Mouse (Mus musculus) kidney, adult 11 months (tissue): ENCODE results near the gene Timm22.

ENCODE experiments used
- DNase-seq: peaks from one replicate; pipeline ENCODE4 v3.0.0; 2022

The Timm22 gene

DNA sequence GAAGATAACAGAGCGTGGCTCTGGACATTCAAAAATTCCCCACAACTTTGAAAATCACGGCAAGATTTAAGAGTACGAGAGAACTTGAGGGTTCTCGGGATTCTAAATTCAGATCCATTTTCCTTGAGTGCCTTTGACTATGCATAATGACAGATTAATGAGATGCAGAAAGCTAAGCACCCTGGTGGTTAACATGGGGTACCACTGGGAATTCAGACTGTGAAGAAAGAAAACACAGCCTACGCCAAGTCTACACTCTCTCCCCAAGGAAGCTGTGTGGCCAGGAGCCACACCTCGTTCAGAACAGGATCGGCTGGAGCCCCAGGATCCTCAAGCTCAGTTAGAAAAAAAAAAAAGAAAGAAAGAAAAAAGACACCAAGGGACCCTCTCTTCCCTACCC is 14.2 kb upstream of the Timm22 start:
- DNase-seq, result no peak

DNA sequence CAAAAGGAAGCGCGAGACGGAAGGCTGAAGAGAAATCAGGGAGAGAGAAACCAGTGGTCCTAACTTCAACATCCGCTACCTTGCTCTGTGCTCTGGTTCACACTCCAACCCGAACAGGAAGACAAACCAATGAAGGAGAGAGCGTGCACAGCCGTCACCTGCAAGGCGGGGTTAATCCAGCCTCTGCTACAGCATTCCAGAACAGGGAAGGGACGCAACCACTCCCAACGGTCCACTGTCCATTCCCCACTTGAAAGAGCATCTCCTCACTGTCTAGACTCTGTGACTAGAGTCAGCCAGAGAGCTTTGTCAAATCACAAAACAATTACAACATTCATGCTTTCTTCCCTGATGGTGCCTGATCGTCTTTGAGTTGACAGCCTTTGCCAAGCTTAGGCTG is 13.8 kb upstream of the Timm22 start:
- no peak for DNase-seq

DNA sequence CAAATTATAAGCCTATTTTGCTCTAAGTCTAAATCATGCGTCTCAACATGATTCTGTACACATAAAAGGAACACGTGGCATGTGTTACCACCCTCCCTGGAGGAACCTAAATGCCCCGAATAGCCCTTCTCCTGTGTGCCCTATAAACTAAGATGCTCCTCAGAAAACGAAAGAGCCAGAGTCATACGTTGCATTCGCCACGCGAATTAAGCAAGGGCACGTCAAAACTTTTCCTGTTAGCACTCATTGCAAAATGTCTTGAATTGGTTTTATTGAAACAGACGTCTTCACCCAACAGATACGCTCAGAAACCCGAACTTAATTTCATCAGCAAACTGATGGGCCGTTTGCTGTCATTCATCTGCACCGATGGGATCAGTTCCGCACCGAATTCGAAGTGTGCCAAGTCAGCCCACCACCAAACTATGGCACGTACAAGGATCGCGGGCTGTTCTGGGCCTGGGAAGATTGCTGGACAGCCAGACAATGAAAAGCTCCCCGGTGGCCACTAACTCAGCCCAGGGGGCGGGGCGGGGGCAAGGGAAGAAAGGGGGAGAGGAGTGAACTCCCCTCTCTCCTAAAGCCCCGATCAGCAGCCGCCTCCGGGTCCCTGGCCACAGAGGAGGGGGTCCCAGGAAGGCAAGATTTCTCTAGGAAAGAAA is 9.0 kb upstream of the Timm22 start:
- no peak for DNase-seq

DNA sequence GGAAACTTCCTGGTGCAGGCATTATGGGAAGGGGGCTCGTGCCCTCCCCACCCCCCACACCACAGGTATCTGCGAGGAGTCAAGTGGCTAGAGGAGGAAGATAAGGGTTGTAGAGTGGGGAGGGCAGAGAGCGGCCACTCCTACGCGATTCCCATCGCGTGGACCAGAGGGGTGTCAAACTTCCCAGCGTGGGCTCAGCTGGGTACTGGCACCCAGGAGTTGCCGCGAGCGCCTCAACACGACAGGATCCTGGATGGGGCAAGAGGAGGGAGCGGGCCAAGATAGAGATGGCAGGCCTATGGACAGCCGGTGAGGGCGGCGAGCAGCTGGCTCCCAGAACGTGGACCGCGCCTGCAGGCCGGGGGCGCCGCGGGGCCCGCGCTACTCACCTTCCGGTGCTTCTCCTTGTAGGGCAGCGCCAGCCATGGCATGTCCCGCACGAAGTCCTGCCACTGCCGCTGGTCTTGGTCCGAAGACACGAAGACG is 8.4 kb upstream of the Timm22 start:
- no peak for DNase-seq

DNA sequence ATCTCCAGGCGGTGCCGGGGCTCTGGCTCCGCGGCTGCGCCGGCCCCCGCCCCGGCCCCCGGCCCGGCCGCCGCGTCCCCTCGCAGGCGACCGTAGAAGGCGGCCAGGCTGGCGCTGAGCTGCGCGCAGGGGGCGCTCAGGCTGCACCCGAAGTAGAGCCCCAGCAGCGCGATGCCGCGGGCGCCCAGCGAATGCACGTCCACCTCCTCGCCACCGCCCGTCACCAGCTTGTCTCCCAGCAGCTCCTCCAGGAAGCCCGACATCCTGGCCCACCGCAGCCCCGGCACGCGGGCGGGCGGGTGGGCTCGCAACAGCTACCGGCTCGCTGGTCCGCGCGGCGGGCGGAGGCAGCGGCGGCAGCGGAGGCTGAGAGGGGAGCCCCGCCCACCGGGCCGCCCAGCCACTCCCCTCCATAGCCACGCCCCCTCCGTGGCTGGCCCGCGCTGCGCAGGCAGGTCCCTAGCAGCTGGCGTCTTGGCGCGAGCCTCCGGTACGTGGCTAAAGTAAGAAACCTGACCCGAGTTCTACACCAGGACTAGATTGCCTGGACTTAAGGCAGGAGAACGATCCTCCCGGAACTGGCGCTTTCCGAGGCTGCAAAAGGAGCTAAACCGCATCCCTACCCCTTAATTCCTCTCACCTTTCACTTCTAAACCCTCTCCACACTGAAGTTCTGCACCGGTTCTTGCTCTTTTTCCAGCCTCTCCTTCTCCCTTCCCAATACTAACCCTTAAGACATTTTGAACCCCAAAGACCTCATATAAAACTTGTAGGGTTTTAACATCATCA is 7.8 kb upstream of the Timm22 start, which contains the start of gene Nxn:
TSS of gene Nxn (minus strand) at position 343 of the 789 bp plus-strand sequence.
- peak; percentile 89 for DNase-seq

DNA sequence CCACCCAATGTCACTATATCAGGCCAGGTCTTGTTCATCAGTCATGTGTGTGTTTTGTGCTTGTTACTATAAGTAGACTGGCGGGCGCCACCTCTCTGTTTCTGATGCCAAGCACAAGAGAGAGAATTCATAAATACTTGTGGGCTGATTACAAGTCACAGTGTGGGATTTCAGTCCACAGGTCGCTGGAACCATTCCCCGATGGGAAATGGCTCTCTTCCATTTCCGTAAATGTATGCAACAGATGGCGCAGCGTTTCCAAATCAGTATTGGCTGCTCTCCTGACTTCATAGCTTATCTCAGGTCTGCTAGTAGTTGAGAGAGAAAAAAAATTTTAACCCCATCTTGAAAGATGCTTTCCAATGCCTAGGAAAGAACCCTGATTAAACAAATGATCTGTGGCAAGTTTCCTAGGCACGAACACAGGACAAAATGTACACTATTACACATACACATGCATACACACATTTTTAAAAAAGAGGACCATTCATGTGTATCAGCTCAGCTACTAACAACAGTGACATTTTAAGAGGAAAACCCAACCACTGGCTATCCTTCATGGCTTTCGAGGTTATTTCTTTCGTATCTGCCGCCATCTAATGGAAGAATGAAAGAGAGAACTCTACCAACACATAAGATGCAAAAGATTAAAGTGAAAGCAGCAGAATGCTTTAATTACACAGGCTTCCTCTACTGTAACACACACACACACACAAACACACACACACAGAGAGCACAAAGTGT is 7.0 kb upstream of the Timm22 start:
- peak; percentile 54 for DNase-seq

DNA sequence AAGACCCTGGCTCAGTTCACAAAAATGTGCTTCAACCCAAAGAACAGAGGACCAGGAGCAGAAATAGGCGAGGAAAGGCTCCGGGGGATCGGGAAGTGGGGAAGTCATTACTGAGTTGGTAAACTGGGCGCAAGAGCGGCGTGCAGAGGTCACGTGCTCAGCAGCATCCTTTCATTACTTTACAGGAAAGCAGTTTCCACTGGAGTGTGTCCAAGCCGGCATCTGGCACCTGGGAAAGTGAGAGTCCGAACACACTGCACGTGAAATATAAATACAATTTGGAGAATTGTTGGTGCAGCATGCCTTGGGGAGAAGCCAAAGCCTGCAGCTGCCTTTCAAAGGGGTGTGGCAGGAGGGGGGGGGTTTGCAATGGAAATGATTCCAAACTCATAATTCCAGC is 5.4 kb upstream of the Timm22 start:
- no peak for DNase-seq

DNA sequence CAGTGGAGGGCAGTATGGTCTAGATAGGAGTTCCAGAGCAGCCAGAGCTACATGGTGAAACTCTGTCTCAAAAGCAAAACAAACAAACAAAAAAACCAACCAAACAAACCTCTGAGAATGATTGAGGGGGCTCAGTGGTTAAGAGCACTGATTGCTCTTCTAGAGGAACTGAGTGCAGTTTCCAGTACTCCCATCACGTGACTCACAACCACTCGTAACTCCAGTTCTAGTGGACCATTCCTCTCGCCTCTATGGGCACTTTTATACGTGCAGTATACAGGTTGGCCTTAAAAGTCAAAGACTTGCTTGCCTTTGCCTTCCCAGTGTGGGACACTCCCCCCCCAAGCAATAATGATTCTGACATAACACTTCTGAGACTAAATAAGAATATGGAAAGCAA is 1.6 kb upstream of the Timm22 start:
- DNase-seq, result no peak

DNA sequence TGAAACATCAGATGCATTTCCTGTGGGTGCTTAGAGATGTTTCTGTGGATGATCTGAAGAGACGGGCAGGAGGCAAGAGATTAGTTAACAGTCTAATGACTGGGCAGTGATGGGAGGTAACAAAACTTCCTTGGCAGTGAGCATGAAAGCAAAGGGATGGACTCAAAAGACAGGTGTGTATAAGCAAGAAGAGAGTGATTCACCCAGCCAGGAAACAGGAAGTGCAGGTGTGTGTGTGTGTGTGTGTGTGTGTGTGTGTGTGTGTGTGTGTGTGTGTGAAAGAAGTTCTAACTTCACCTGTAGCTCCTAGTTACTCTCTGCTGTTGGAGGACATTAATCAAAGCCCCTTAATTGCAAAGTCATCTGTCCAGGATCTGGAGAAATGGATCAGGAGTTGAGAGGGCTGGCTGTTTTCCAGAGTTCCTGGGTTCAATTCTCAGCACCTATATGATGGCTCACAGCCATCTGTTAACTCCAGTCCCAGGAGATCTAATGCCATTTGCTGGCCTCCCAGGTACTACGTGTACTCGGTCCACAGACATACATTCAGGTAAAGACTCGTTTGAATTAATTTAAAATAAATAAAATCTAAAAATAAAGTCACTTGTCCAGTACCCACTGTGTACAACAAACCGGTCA is 1.0 kb upstream of the Timm22 start:
- DNase-seq, result no peak

DNA sequence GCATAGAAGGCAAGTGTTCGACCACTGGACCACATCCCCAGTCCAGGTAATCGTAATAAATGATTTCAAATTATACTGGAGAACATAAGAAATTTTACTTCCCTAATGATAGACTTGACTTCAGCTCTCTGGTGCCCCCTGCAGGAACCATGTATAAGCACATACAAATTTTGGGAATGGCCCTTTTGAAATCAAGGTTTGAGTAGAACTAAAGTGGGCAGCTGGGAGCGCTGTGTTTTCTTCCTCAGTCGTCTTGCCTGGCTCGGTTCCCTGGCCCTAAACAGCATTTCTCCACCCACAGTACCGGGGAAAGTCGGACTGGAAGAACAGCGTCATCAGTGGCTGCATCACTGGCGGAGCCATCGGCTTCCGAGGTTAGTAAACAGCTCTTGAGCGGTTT is 4.1 kb downstream of the Timm22 start:
- no peak for DNase-seq

DNA sequence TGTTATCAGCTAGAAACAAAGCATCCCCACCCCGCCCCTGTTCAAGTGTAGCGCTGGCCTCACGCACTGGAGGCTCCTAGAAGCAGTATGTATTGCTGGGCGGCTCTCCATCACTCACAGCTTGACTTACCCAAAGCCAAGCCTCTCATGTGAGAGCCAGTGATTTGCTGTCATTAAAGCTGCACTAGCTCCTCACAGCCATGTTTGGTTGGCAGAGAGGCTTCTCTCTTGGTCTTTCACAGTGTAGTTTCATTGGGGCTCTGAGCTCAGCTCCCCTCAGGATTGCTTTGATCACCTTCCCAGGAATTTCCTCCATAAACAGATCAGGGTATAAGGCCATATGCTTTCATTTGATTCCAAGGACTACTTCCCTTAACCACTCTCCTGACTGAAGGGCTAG is 6.5 kb downstream of the Timm22 start:
- no peak for DNase-seq

DNA sequence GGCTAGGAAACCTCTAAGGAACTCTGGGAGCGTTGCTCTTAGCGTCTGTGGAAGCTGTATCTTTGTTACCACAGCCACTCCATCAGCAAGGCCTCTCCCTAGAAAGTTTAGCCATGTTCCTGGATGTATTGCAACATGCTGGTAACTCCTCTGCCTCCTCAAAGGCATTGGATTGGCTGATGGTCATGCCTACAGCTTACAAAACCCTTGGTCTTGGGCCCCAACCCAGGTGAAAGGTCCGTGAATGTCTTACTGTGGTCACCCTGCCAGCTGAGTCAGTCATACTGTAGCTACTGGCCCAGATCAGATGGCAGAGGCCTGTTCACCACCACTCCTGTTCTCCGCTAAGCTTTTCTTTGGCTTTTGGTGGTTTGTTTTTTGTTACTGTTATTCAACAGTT is 8.2 kb downstream of the Timm22 start:
- peak; percentile 24 for DNase-seq

DNA sequence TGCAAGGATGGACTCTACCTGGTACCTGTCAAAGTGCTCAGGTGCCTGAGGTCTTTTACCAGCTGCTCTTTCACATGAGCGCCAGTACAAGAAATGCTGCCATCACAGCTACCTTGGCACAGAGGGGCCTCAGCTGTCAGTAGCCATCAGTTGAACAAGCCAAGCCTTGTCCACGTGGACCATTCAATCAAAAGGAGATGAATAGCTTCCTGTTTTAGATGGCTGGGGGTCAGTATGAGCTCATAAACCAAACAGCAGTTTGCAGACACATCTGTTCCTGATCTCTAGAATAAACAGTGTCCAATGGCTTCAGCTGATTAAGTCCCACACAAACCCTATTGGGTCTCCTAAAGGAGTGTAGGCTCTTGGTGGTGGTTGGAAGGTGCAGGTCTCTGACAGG is 9.2 kb downstream of the Timm22 start:
- DNase-seq, result no peak

DNA sequence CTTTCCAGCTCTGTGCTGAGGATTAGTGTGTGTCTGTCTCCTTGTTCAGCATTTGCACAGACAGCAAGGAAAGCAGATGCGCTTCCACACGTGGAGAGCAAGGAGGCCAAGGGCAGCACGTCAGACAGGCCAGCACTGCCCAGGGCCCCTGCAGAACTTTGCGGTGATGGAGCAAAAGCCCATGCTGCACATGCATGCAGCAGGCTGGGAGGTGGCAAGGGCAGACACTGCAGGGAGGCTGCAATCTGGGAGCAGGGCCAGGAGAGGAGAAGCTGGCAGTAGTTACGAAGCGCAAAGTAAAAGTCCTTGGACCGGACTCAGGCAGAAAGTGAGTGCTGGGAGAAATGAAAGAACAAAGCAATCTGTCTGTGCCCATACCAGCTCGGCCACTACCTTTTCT is 11.7 kb downstream of the Timm22 start:
- DNase-seq, result no peak

DNA sequence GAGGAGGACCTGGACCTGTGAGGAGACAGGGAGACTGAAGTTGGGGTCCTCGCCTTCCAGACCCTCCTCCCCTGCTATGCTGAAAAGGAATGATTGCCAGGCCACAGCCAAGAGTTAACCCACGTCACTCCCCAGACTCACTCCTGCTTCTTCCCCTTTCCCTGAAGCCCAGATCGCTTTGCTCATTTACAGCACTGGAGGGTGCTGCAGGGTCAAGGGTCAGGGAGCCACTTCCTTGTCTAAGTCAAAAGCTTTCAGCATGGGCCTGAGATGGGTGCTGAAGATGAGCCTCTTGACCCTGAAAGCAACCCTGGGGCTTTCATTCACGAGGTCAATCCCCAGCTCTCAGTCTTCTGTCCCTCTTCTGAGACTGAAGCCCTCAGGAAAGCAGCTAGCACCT is 12.4 kb downstream of the Timm22 start:
- DNase-seq, result no peak

DNA sequence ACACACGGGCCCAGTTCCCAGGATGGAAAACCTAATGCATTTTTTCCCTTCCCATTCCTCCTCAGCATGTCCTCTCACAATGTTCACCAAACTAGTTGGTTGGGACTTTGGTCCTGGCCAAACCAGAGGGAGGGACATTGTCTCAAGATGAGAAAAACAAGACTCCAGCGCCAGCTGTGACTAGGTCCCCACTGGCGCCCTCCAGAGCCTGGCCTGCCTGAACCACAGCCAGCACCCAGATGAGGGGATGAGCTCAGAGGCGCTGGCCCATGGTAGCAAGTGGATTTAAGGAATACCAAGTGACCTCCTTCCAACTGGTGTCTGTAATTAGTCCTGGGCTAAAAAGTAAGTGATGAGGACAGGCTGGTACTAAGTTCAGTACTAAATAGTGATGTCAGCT is 14.1 kb downstream of the Timm22 start:
- DNase-seq, result peak; percentile 36

DNA sequence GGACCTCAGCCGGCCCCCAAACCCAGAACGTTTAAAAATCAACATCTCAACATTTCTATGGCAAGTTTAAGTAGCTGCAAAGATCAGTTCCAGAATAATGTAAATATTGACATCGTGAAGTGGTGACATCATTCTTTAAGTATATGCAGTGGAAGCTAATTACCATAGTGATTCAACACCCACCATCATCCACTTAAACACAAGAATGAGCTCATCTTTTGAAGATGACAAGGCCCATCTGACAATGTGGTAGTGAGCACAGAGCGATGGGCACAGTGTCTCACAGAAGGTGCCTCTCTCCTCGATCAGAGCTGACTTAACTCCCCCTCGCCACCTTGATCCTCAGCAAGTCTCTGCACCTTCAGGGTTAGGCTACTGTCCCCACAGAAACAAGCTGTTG is 19.0 kb downstream of the Timm22 start:
- DNase-seq, result no peak

DNA sequence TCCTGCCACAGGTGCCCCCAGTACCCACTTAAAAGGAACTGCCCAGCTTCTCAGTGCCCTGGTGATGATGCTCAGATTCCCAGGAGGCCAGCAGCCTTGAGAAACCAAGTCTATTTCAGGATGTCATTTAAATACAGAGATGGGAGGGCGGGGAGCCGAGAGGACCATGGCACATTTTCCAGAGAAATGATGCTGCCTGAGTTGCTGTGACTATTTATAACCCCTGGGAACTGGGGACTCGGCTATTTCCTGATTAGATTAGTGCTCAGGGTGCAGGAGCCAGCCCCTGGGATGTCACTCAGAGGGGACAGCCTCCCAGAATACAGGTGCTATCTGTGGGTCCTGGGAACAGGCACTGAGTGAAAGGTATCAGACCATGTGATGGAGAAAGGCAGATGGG is 21.0 kb downstream of the Timm22 start:
- DNase-seq, result no peak

DNA sequence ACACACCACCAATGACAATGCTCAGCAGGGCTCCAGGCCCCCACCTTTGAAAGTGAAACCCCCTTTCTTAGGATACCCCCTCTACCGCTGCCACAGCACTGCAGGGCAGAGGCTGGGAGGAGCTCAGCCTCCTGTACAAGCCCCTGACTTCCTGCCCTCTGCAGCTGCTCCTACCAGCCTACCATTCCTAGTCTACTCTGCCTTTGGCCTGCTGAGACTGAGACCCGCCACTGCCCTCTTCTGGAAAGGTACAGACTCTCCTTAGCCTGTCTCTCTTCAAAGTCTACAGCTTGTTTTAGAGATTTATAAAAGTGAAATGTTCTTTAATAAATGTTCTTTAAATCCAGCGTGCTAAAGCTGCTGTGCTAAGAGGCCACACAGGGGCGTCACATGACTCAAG is 22.3 kb downstream of the Timm22 start:
- DNase-seq, result no peak

DNA sequence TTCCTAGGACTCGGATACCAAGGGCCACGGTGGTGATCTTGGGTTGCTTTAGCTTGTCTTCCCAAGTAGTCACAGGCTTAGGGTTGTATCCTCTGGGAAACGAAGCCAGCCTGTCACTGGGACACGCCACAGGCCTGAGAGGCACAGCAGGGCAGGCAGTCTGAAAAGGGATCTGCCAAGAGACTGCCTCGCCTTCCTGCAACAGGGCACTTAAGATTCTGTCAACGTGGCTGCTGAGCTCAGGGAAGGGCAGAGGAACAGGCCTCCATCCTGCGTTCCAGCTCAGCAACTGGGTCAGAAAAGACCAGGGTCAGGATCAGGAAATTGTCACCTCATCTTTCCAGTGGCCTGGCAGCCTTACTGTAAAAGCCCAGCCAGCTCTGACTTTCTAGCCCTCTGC is 22.8 kb downstream of the Timm22 start:
- DNase-seq, result no peak

DNA sequence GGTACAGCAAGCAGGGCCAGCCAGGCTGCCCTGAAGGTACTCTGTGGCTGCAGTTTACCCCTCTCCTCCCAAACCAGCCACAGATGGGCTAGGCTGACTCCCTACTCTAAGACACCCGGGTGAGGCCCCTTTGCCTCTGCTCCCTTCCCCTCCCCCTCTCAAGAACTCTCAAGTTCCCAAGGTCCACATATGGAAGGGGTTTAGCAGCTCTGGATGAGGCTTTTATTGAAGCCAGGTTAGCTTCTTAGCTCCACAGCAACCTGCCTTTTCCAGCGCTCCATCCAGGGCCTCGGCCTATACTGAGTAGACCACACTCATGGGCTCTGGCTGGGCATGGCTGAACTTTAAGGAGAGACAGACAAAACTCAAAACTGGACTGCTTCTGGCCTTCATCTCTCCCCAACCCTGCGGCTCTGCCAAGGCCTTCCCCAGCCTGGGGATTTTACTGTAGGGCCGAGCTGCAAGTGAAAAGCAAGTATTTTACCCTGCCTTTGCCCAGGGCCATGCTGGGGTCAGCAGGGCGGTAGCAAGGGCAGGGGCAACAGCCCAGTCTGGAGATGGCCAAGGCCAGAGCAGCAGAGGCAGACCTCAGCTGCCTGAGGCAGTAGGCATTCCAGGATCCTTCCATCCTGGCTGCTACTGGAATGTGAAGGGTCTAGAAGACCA is 23.3 kb downstream of the Timm22 start:
- DNase-seq, result no peak

DNA sequence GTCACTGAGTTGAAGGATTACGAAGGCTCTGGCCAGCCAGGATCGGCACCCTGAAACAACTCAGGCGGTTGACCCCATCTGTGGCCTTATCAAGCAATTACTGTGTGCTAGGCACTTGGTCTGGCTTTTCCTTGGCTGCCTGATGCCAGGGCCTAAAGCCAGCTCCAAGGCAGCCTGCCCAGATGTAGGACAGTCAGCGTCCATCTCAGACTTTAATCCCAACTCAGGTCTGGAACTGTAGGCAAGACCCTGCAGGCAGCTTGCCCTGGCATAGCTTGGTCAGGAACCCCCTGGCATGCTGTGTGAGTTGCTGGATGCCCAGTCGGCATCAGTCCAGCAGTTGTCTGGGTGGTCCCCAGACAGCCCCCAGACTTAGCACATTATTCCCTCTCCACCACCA is 29.3 kb downstream of the Timm22 start:
- DNase-seq, result no peak
